In the genomic region with DNA sequence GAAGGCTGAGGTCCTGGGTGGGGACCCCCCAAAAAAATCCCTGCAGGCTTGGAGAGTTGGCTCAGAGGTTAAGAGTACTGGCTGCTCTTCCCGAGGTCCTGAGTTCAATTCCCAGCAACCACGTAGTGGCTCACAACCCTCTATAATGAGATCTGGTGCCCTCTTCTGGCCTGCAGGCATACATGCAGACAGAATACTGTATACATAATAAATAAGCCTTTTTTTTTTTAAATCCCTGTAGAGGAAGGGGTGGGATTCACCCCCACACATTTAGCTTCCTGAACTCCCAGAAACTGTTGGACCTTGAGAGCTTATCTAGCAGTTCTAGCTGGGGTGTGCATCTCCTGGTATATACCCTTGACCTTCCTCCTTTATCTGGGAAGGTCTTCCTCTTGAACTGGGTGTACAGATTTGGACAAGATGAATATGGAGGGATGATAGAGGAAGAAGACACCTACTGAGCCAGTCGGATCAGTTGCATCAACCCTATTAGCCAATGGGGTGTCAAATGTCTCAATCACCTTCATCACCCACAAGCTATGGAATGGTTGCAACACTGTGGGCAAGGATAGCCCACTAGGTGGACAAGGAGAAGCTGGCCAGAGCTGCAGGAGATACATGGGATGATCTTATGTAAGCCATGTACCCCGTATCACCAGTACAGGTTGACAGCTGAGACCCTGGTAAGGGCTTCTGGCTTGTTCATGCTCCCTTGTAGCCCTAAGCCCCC, we compare ENCODE assay signal across 22 mouse cellular contexts. TPM values are rescaled to one million over a fixed set of nuclear protein-coding genes. Genes with fewer than 3 reads are reported as not detected.
A peak's percentile ranks its signal among the peaks of the same experiment; 100 is the strongest.
DNase-seq lines count a peak whose midpoint lies in the region; ATAC-seq and TF ChIP-seq lines count a peak whose summit lies in the region.
"Had no signal": no experiment of that assay in that cellular context is flagged by ENCODE, and none has a peak within 500 bp of the region (broad histone marks: within the 10 kb centered on the region; RNA-seq: fewer than 3 reads in every experiment).

No protein-coding gene starts in this region.

- H3K4me2 ChIP-seq in forebrain, postnatal 0 days (ENCODE audit: low read depth) = no peak overlapping the region
- no peak overlapping the region for H3K4me2 ChIP-seq in forebrain, embryonic 11.5 days (ENCODE audit: low read depth, low read length, severe bottlenecking)
- H3K4me2 ChIP-seq in midbrain, postnatal 0 days (ENCODE audit: low read depth, low read length, poor library complexity, severe bottlenecking) = no peak overlapping the region
- H3K4me2 ChIP-seq: forebrain, embryonic 13.5 days; heart, embryonic 11.5 days; hindbrain, embryonic 13.5 days had no signal

- peaks cover 8% of the 10 kb centered on the region; the same call in 1 of the 2 replicates for H3K36me3 ChIP-seq in forebrain, postnatal 0 days (ENCODE audit: insufficient read depth)
- no peaks in the 10 kb centered on the region for H3K36me3 ChIP-seq in forebrain, embryonic 11.5 days (ENCODE audit: control insufficient read depth, insufficient read depth, low read length)
- no peaks in the 10 kb centered on the region for H3K36me3 ChIP-seq in midbrain, postnatal 0 days (ENCODE audit: insufficient read depth, low read length)
- H3K36me3 ChIP-seq in midbrain, embryonic 10.5 days = no peaks in the 10 kb centered on the region
- H3K36me3 ChIP-seq: embryonic facial prominence, embryonic 10.5 days; hindbrain, embryonic 13.5 days had no signal

- no peaks in the 10 kb centered on the region for H3K27me3 ChIP-seq in forebrain, postnatal 0 days (ENCODE audit: insufficient read depth, low read length)
- H3K27me3 ChIP-seq in forebrain, embryonic 11.5 days (ENCODE audit: control insufficient read depth, insufficient read depth, low read length) = no peaks in the 10 kb centered on the region
- no peaks in the 10 kb centered on the region for H3K27me3 ChIP-seq in midbrain, postnatal 0 days (ENCODE audit: insufficient read depth, low read length)
- peaks cover 22% of the 10 kb centered on the region for H3K27me3 ChIP-seq in midbrain, embryonic 10.5 days (ENCODE audit: low read depth, poor library complexity, severe bottlenecking)
- H3K27me3 ChIP-seq: forebrain, embryonic 13.5 days had no signal

- no peaks in the 10 kb centered on the region for H3K9me3 ChIP-seq in forebrain, postnatal 0 days (ENCODE audit: low read length)
- H3K9me3 ChIP-seq in forebrain, embryonic 11.5 days (ENCODE audit: control insufficient read depth, low read length) = no peaks in the 10 kb centered on the region
- H3K9me3 ChIP-seq in midbrain, postnatal 0 days (ENCODE audit: low read length) = no peaks in the 10 kb centered on the region
- H3K9me3 ChIP-seq in midbrain, embryonic 10.5 days (replicated peaks) = no peaks in the 10 kb centered on the region
- H3K9me3 ChIP-seq: forebrain, embryonic 13.5 days; hindbrain, embryonic 13.5 days had no signal

- H3K9ac ChIP-seq in forebrain, postnatal 0 days = no peak overlapping the region
- no peak overlapping the region for H3K9ac ChIP-seq in forebrain, embryonic 11.5 days (ENCODE audit: low read length)
- no peak overlapping the region for H3K9ac ChIP-seq in midbrain, postnatal 0 days (replicated peaks; ENCODE audit: low read length, poor library complexity, severe bottlenecking)
- H3K9ac ChIP-seq: forebrain, embryonic 13.5 days; hindbrain, embryonic 13.5 days had no signal

- H3K4me3 ChIP-seq in forebrain, postnatal 0 days (ENCODE audit: low read depth, low read length) = no peak overlapping the region
- H3K4me3 ChIP-seq in forebrain, embryonic 11.5 days (ENCODE audit: low read depth, low read length) = no peak overlapping the region
- H3K4me3 ChIP-seq in layer of hippocampus, adult 2 months = no peak overlapping the region
- no peak overlapping the region for H3K4me3 ChIP-seq in midbrain, postnatal 0 days (ENCODE audit: low read depth, low read length)
- no peak overlapping the region for H3K4me3 ChIP-seq in midbrain, embryonic 10.5 days
- H3K4me3 ChIP-seq: embryonic facial prominence, embryonic 10.5 days; forebrain, embryonic 13.5 days; hindbrain, embryonic 13.5 days; megakaryocyte, embryonic 14.5 days had no signal

- no peaks in the 10 kb centered on the region for H3K4me1 ChIP-seq in forebrain, postnatal 0 days (ENCODE audit: insufficient read depth)
- 0 out of 2 replicates have a peak, but pooled peaks cover 1% of the 10 kb centered on the region for H3K4me1 ChIP-seq in forebrain, embryonic 11.5 days (replicated peaks; ENCODE audit: control insufficient read depth, insufficient read depth, low read length)
- H3K4me1 ChIP-seq in midbrain, postnatal 0 days (ENCODE audit: insufficient read depth, low read length) = no peaks in the 10 kb centered on the region
- peaks cover 20% of the 10 kb centered on the region for H3K4me1 ChIP-seq in midbrain, embryonic 10.5 days
- H3K4me1 ChIP-seq: forebrain, embryonic 13.5 days had no signal

- no peak for DNase-seq in forebrain, postnatal 0 days
- DNase-seq in forebrain, embryonic 11.5 days (ENCODE audit: low spot score) = no peak
- DNase-seq in layer of hippocampus, adult 2 months (ENCODE audit: low spot score in 2 of 2) = no peak
- no peak for DNase-seq in layer of hippocampus, postnatal 36 days
- DNase-seq in midbrain, postnatal 0 days (ENCODE audit: low spot score) = no peak
- no peak for DNase-seq in midbrain, embryonic 10.5 days (ENCODE audit: low spot score)
- no peak for DNase-seq in adrenal gland, adult 18-20 months (ENCODE audit: low spot score in 2 of 2)
- DNase-seq: cerebellum, adult 2 months; gastrocnemius, postnatal 25 days; heart, postnatal 14 days; kidney, adult 11 months; kidney, postnatal 10 days; left cerebral cortex, postnatal 4 days; lung, postnatal 10 days; thymus, postnatal 14 days had no signal

- TF ChIP-seq CTCF in forebrain, postnatal 0 days (IDR thresholded peaks at IDR 0.05; ENCODE audit: low read depth) = peak; percentile 46
- peak; percentile 71 for TF ChIP-seq CTCF in layer of hippocampus, adult 2 months (conservative IDR thresholded peaks at IDR 0.05)
- TF ChIP-seq CTCF in midbrain, postnatal 0 days (IDR thresholded peaks at IDR 0.05) = 0 out of 2 replicates have a peak, but pooled peaks have one; percentile 24

- WGBS in forebrain, postnatal 0 days = 93% methylated on average over 4 of the region's 4 CpGs
- WGBS in forebrain, embryonic 11.5 days = 87% methylated on average over 4 of the region's 4 CpGs
- WGBS in midbrain, postnatal 0 days = 94% methylated on average over 4 of the region's 4 CpGs
- 95% methylated on average over 4 of the region's 4 CpGs for WGBS in midbrain, embryonic 10.5 days

- no peak overlapping the region for H3K27ac ChIP-seq in forebrain, postnatal 0 days (ENCODE audit: low read depth, low read length)
- H3K27ac ChIP-seq in forebrain, embryonic 11.5 days (ENCODE audit: low read depth, low read length) = no peak overlapping the region
- peak overlapping the region; percentile 87 for H3K27ac ChIP-seq in layer of hippocampus, adult 2 months
- H3K27ac ChIP-seq in midbrain, postnatal 0 days (ENCODE audit: low read depth, low read length) = no peak overlapping the region
- no peak overlapping the region for H3K27ac ChIP-seq in midbrain, embryonic 10.5 days (replicated peaks)
- H3K27ac ChIP-seq: embryonic facial prominence, embryonic 10.5 days; forebrain, embryonic 13.5 days; hindbrain, embryonic 13.5 days had no signal

- no peak for ATAC-seq in forebrain, postnatal 0 days
- ATAC-seq in forebrain, embryonic 11.5 days (replicated peaks; ENCODE audit: low FRiP score) = no peak
- no peak for ATAC-seq in midbrain, postnatal 0 days (ENCODE audit: low FRiP score)
- ATAC-seq: CD4-positive, CD25-positive, alpha-beta regulatory T cell, adult 4 months had no signal

RNA-seq across cellular contexts. Expression of a gene that starts 18.2 kb away (rescaled TPM):
- total RNA-seq in forebrain, postnatal 0 days (2014; rRNA removed) = 17.0 and 17.5 TPM in 2 replicates
- 12.4 and 14.9 TPM in 2 replicates for polyA plus RNA-seq in forebrain, postnatal 0 days (2015; fragmentation: Nextera tagmentation; extraction: Ambion mirVana)
- 0.13 TPM in 1 of 2 replicates, not detected in the other for polyA plus RNA-seq in forebrain, embryonic 11.5 days (2014; fragmentation: Nextera tagmentation; extraction: Ambion mirVana)
- 100 to 1,000 TPM; 179 to 190 TPM for total RNA-seq in layer of hippocampus, adult 2 months (2021)
- total RNA-seq in layer of hippocampus, postnatal 36 days (2021) = 100 to 1,000 TPM; 172 to 186 TPM
- total RNA-seq in midbrain, postnatal 0 days (2014; rRNA removed) = 1.3 and 1.9 TPM in 2 replicates
- 1.0 and 1.1 TPM in 2 replicates for polyA plus RNA-seq in midbrain, postnatal 0 days (2015; fragmentation: Nextera tagmentation; extraction: Ambion mirVana)
- polyA plus RNA-seq in midbrain, embryonic 10.5 days (2016; fragmentation: Nextera tagmentation; extraction: Ambion mirVana) = not detected in 2 replicates
- total RNA-seq in adrenal gland, adult 18-20 months (2021) = 1 to 10 TPM in 1 of 2 experiments, under 1 TPM in 1; 0.60 to 1.5 TPM
- total RNA-seq: gastrocnemius, postnatal 25 days had no signal
- polyA plus RNA-seq: CD4-positive, CD25-positive, alpha-beta regulatory T cell, adult 4 months had no signal

RNA-seq across cellular contexts. Expression of a gene that starts 41.4 kb away (rescaled TPM):
- total RNA-seq in forebrain, postnatal 0 days (2014; rRNA removed) = 107 and 116 TPM in 2 replicates
- 247 and 256 TPM in 2 replicates for polyA plus RNA-seq in forebrain, postnatal 0 days (2015; fragmentation: Nextera tagmentation; extraction: Ambion mirVana)
- 132 and 143 TPM in 2 replicates for polyA plus RNA-seq in forebrain, embryonic 11.5 days (2014; fragmentation: Nextera tagmentation; extraction: Ambion mirVana)
- 100 to 1,000 TPM; 149 to 151 TPM for total RNA-seq in layer of hippocampus, adult 2 months (2021)
- 100 to 1,000 TPM; 146 to 149 TPM for total RNA-seq in layer of hippocampus, postnatal 36 days (2021)
- 111 and 133 TPM in 2 replicates for total RNA-seq in midbrain, postnatal 0 days (2014; rRNA removed)
- polyA plus RNA-seq in midbrain, postnatal 0 days (2015; fragmentation: Nextera tagmentation; extraction: Ambion mirVana) = 212 and 223 TPM in 2 replicates
- polyA plus RNA-seq in midbrain, embryonic 10.5 days (2016; fragmentation: Nextera tagmentation; extraction: Ambion mirVana) = 139 and 144 TPM in 2 replicates
- 100 to 1,000 TPM; 373 to 425 TPM for total RNA-seq in adrenal gland, adult 18-20 months (2021)

RNA-seq across cellular contexts. Expression of a gene that starts 53.8 kb away (rescaled TPM):
- 74.1 and 85.9 TPM in 2 replicates for total RNA-seq in forebrain, postnatal 0 days (2014; rRNA removed)
- 98.7 and 113 TPM in 2 replicates for polyA plus RNA-seq in forebrain, postnatal 0 days (2015; fragmentation: Nextera tagmentation; extraction: Ambion mirVana)
- polyA plus RNA-seq in forebrain, embryonic 11.5 days (2014; fragmentation: Nextera tagmentation; extraction: Ambion mirVana) = 79.5 and 89.2 TPM in 2 replicates
- 10 to 100 TPM; 47.4 to 55.0 TPM for total RNA-seq in layer of hippocampus, adult 2 months (2021)
- total RNA-seq in layer of hippocampus, postnatal 36 days (2021) = 10 to 100 TPM; 51.0 to 52.3 TPM
- 50.9 and 65.7 TPM in 2 replicates for total RNA-seq in midbrain, postnatal 0 days (2014; rRNA removed)
- 85.9 and 88.2 TPM in 2 replicates for polyA plus RNA-seq in midbrain, postnatal 0 days (2015; fragmentation: Nextera tagmentation; extraction: Ambion mirVana)
- polyA plus RNA-seq in midbrain, embryonic 10.5 days (2016; fragmentation: Nextera tagmentation; extraction: Ambion mirVana) = 105 and 121 TPM in 2 replicates
- 10 to 100 TPM; 62.4 to 66.2 TPM for total RNA-seq in adrenal gland, adult 18-20 months (2021)

RNA-seq across cellular contexts. Expression of a gene that starts 58.7 kb away (rescaled TPM):
- total RNA-seq in forebrain, postnatal 0 days (2014; rRNA removed) = not detected in 2 replicates
- 0.65 and 0.67 TPM in 2 replicates for polyA plus RNA-seq in forebrain, postnatal 0 days (2015; fragmentation: Nextera tagmentation; extraction: Ambion mirVana)
- 2.3 and 3.1 TPM in 2 replicates for polyA plus RNA-seq in forebrain, embryonic 11.5 days (2014; fragmentation: Nextera tagmentation; extraction: Ambion mirVana)
- 1 to 10 TPM; 1.5 to 3.4 TPM for total RNA-seq in layer of hippocampus, adult 2 months (2021)
- 1 to 10 TPM; 1.3 to 1.4 TPM for total RNA-seq in layer of hippocampus, postnatal 36 days (2021)
- not detected in 2 replicates for total RNA-seq in midbrain, postnatal 0 days (2014; rRNA removed)
- 0.64 TPM in 1 of 2 replicates, not detected in the other for polyA plus RNA-seq in midbrain, postnatal 0 days (2015; fragmentation: Nextera tagmentation; extraction: Ambion mirVana)
- 3.2 and 3.3 TPM in 2 replicates for polyA plus RNA-seq in midbrain, embryonic 10.5 days (2016; fragmentation: Nextera tagmentation; extraction: Ambion mirVana)
- 1 to 10 TPM; 2.0 to 2.3 TPM for total RNA-seq in adrenal gland, adult 18-20 months (2021)
- total RNA-seq: gastrocnemius, postnatal 25 days had no signal
- polyA plus RNA-seq: liver, adult 2 months had no signal

RNA-seq across cellular contexts. Expression of a gene that starts 59.4 kb away (rescaled TPM):
- 130 and 140 TPM in 2 replicates for total RNA-seq in forebrain, postnatal 0 days (2014; rRNA removed)
- polyA plus RNA-seq in forebrain, postnatal 0 days (2015; fragmentation: Nextera tagmentation; extraction: Ambion mirVana) = 86.4 and 97.6 TPM in 2 replicates
- 88.4 and 93.8 TPM in 2 replicates for polyA plus RNA-seq in forebrain, embryonic 11.5 days (2014; fragmentation: Nextera tagmentation; extraction: Ambion mirVana)
- 10 to 100 TPM; 69.5 to 78.4 TPM for total RNA-seq in layer of hippocampus, adult 2 months (2021)
- total RNA-seq in layer of hippocampus, postnatal 36 days (2021) = 10 to 100 TPM; 67.4 to 76.3 TPM
- 112 and 147 TPM in 2 replicates for total RNA-seq in midbrain, postnatal 0 days (2014; rRNA removed)
- 104 and 106 TPM in 2 replicates for polyA plus RNA-seq in midbrain, postnatal 0 days (2015; fragmentation: Nextera tagmentation; extraction: Ambion mirVana)
- 94.9 and 103 TPM in 2 replicates for polyA plus RNA-seq in midbrain, embryonic 10.5 days (2016; fragmentation: Nextera tagmentation; extraction: Ambion mirVana)
- total RNA-seq in adrenal gland, adult 18-20 months (2021) = 100 to 1,000 TPM in 1 of 2 experiments, 10 to 100 TPM in 1; 78.2 to 103 TPM
